Mouse (Mus musculus): ENCODE results near the gene Dnajc6.

DNA sequence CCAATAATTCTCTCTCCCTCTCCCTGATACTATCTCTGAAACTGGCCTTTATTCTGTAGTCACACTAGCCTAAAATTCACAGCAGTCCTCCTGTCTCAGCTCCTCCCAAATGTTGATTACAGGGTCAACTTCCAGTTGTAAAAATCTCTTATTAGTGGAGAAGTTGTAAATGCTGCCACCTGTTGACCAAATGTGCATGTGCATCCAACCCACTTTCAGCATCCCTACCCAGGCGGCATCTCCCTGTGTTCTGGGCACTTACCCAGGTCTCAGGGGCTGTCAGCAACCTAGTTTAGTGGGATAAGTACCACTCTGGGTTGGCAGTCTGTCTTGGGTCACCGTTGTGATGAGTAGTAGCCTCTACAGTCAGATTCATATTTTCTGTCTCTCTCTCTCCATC, 38.1 kb upstream of the Dnajc6 start:
- TF ChIP-seq POLR2A (IDR thresholded peaks at IDR 0.05; ENCODE audit: low read depth, low read length): no peak
- TF ChIP-seq CTCF (conservative IDR thresholded peaks at IDR 0.05; ENCODE audit: insufficient read depth, insufficient read length, low read depth, low read length): peak; percentile 65

Data from kidney, adult 2 months (tissue).